Mouse (Mus musculus) neural tube, embryonic 11.5 days (tissue): ENCODE measurements at regions not wholly inside any gene's neighbourhood (a gene's known extent, or its start where the extent isn't known, plus 50 kb on each side); places are given as distances from the start of the nearest gene placed in this dataset.

Experiments used
- ATAC-seq: fragments of 200-750 bp; cut with Nextera tagmentation; 2 replicates; pipeline ENCODE4 v1.8.0; 2017; ENCODE audit warnings: moderate number of reproducible peaks, mild to moderate bottlenecking, moderate TSS enrichment, moderate library complexity; ENCODE audit not compliant: insufficient read depth, low FRiP score, low TSS enrichment
- DNase-seq: peaks from one replicate; pipeline ENCODE4 v3.0.0-alpha.2; 2015; ENCODE audit warnings: low spot score
- H3K27ac ChIP-seq: fragments of 300-500 bp; sonication (generic); 2 replicates; pipeline ENCODE4 v1.5.1; 2014; ENCODE audit warnings: low read depth, mild to moderate bottlenecking, low read length
- H3K27me3 ChIP-seq: fragments of 300-500 bp; sonication (generic); 2 replicates; pipeline ENCODE4 v1.6.1; 2014; ENCODE audit warnings: mild to moderate bottlenecking, low read length, mixed read lengths; ENCODE audit not compliant: control insufficient read depth, insufficient read depth
- H3K36me3 ChIP-seq: fragments of 300-500 bp; sonication (generic); 2 replicates; pipeline ENCODE4 v1.6.1; 2014; ENCODE audit warnings: mild to moderate bottlenecking, low read length, moderate library complexity, mixed read lengths; ENCODE audit not compliant: control insufficient read depth, insufficient read depth
- H3K4me1 ChIP-seq: fragments of 300-500 bp; sonication (generic); 2 replicates; pipeline ENCODE4 v1.6.1; 2014; ENCODE audit warnings: low read length, mixed read lengths; ENCODE audit not compliant: control insufficient read depth, insufficient read depth
- H3K4me2 ChIP-seq: fragments of 300-500 bp; sonication (generic); 2 replicates; pipeline ENCODE4 v1.6.1; 2014; ENCODE audit warnings: low read depth, mild to moderate bottlenecking, moderate library complexity
- H3K4me3 ChIP-seq: fragments of 300-500 bp; sonication (generic); 2 replicates; pipeline ENCODE4 v1.5.1; 2014; ENCODE audit warnings: low read depth, low read length
- H3K9ac ChIP-seq: fragments of 300-500 bp; sonication (generic); 2 replicates; pipeline ENCODE4 v1.6.1; 2014; ENCODE audit warnings: mild to moderate bottlenecking, low read length
- H3K9me3 ChIP-seq: fragments of 300-500 bp; sonication (generic); 2 replicates; pipeline ENCODE4 v1.6.1; 2016; ENCODE audit warnings: low read length; ENCODE audit not compliant: control insufficient read depth
- WGBS: fragments of 180-500 bp; shearing (Covaris S2); extraction: QIAGEN DNeasy Blood & Tissue Kit; methylation state at CpG from one replicate; pipeline ENCODE4 v1.1.7; 2014; 5-methylcytosine and 5-hydroxymethylcytosine counted together

GRCm38 (mm10) chr13:47843011-47843410, 418.0 kb upstream of the Id4 start:
- Histone ChIP-seq H3K4me3 (no peak overlapping the region), H3K9ac (no peak overlapping the region), H3K9me3 (no peaks in the 10 kb centered on the region), H3K4me2 (no peak overlapping the region), H3K36me3 (no peaks in the 10 kb centered on the region), H3K27me3 (no peaks in the 10 kb centered on the region), H3K27ac (no peak overlapping the region), H3K4me1 (0 out of 2 replicates have a peak, but pooled peaks cover 3% of the 10 kb centered on the region)
- DNase-seq (no peak), ATAC-seq (no peak)
- 88% methylated on average over 9 of the region's 9 CpGs for WGBS

DNA sequence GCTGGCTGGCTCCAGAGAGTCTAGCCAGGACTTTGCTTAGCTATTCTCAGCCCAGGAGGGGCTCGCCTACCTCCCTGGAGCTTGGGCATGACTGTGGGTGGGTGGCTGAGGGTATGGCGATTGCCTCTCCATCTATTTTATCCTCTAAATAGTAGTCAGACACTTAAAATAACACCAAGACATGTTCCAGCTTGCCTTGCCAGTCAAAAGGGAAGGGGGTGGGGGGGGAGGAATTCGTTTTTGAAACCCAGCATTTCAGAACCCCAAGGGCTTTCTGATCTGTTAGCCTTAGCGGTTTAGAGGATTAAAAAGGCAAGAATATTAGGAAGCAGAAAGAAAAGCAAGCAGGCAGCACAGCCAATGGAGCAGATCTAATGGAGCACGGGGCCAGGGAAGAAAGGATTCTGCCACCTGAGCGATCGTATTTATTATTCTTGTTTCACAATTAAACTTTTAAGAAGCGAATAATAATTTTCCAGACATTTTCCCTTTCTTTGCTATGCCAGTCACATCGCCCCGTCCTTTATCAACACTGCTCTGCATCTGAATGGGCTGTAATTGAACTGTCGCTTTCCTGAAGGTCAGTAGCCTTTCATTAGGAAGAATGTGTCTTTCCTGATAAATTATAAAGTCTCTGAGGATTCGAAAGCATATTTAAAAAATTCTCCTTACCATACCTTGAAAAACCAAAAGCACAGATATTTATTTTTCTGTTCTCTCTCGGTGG, 417.3 kb upstream of the Id4 start:
- WGBS, result 34% methylated on average over 13 of the region's 13 CpGs
- no peaks in the 10 kb centered on the region for H3K9me3 ChIP-seq
- peaks cover 3% of the 10 kb centered on the region; the same call in 1 of the 2 replicates for H3K4me1 ChIP-seq
- ATAC-seq (no peak; the same call in 1 of the 2 replicates), DNase-seq (peak; percentile 53)
- H3K4me2 ChIP-seq, result peak overlapping the region; percentile 6; the same call in 1 of the 2 replicates
- no peak overlapping the region for H3K4me3 ChIP-seq
- H3K27ac ChIP-seq, result peak overlapping the region; percentile 61
- no peaks in the 10 kb centered on the region for H3K36me3 ChIP-seq
- H3K9ac ChIP-seq, result no peak overlapping the region
- H3K27me3 ChIP-seq, result no peaks in the 10 kb centered on the region

DNA sequence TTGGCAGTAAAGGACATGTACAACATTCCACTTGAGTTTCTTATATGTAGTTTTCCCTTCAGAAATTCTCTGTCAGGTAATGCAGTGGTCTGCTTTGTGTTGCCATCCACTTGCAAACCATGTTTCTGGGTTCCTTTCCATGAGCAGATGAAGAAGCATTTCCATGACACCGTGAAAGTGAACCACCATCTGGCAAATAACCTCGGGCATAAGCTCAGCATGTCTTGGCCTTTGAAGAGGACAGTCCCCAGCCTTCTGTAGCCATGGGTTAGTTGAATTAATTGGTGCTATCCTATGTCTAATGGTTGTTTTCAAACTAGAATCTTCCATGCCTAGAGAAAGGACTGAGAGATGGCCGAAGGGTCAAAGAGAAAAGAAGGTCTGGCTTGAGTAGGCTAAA, 414.3 kb upstream of the Id4 start:
- Histone ChIP-seq H3K9ac (no peak overlapping the region), H3K4me2 (no peak overlapping the region), H3K27ac (no peak overlapping the region), H3K4me1 (peaks cover 3% of the 10 kb centered on the region; the same call in 1 of the 2 replicates), H3K36me3 (no peaks in the 10 kb centered on the region), H3K27me3 (no peaks in the 10 kb centered on the region), H3K4me3 (no peak overlapping the region), H3K9me3 (no peaks in the 10 kb centered on the region)
- DNase-seq (no peak), ATAC-seq (no peak)
- 88% methylated on average over 3 of the region's 3 CpGs for WGBS

GRCm38 (mm10) chr13:47848371-47849188, 412.4 kb upstream of the Id4 start:
- H3K27me3 ChIP-seq, result no peaks in the 10 kb centered on the region
- H3K9ac ChIP-seq, result no peak overlapping the region
- no peak for ATAC-seq
- H3K27ac ChIP-seq, result no peak overlapping the region
- no peak overlapping the region for H3K4me2 ChIP-seq
- no peaks in the 10 kb centered on the region for H3K36me3 ChIP-seq
- no peaks in the 10 kb centered on the region; the same call in 1 of the 2 replicates for H3K4me1 ChIP-seq
- 65% methylated on average over 11 of the region's 11 CpGs for WGBS
- peak; percentile 16 for DNase-seq
- no peaks in the 10 kb centered on the region for H3K9me3 ChIP-seq
- no peak overlapping the region for H3K4me3 ChIP-seq

DNA sequence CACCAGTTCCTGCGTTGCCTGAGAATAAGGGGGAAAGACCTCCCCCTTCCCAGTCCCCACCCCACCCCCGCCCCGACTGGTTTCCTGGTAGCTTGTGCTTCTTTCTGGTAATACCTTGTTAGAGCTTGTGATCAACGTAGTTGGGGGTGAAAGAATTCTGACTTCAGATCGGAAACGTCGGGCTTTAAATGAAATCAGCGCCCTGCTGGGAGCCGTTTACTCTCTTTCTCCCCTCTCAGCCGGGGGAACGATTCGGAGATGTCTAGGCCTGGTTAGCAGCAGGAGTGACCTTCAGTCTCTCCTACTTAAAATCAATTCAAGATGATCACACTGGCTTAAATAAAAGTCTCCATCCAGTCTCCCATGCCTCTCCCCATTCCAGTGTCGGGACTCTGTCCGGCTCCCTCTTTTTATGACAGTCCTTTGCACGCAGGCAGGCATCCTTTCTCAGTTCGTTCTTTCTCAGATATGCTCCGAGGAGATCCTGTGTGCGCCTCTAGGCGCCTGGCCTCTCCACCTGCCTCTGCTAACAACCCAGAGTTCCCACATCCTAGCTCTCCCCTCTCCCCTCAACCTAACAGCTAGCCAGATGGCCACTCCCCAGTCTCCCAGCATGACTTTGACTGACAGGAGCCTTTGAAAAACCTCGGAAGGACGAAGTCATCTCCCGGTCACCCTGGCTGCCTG, 405.5 kb upstream of the Id4 start:
- DNase-seq (peak; percentile 55), ATAC-seq (no peak)
- Histone ChIP-seq H3K27ac (peak overlapping the region; percentile 15; the same call in 1 of the 2 replicates), H3K4me2 (peak overlapping the region; percentile 30), H3K4me3 (no peak overlapping the region), H3K27me3 (no peaks in the 10 kb centered on the region), H3K9me3 (no peaks in the 10 kb centered on the region), H3K36me3 (no peaks in the 10 kb centered on the region), H3K9ac (peak overlapping the region; percentile 49), H3K4me1 (0 out of 2 replicates have a peak, but pooled peaks cover 4% of the 10 kb centered on the region)
- WGBS, result under 1% methylated on average over 22 of the region's 22 CpGs

DNA sequence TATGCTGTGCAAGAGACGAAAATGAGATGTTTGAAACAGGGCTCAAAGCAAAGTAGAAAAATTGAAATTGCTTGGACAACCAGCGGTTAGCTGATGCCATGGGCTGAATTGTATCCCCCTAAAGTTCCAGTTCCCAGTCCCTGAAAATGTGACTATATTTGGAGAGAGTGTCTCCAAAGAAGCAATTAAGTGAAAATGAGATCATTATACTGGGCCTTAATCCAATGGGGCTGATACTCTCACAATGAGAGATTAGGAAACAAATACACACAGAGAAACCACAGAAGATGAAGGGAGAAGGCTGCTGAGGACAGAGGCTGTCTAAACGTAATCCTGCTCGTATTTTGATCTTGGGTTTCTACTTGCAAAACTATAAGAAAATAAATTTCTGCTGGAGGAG, 402.1 kb upstream of the Id4 start:
- whole genome bisulfite sequencing, result 87% methylated on average over 4 of the region's 4 CpGs

DNA sequence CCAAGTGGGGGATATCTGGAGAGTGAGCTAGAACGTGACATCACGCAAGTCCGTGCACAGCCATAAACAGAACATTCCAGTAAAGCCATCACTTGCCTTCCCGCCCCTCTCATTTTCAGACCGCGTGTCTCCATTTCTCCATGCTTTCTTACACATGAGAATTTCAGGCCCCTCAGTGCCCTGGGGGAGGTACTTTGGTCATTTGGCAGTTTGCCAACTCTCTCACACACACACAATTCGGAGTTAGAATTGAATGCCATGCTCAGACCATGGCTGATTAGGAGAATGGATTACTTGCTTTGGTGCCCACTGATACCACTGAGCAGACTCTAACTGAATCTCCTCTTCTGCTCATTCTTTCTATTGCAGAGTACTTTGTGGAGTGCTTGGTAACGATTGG, 400.7 kb upstream of the Id4 start:
- Histone ChIP-seq H3K4me2 (no peak overlapping the region), H3K4me1 (0 out of 2 replicates have a peak, but pooled peaks cover 4% of the 10 kb centered on the region), H3K9ac (no peak overlapping the region), H3K36me3 (no peaks in the 10 kb centered on the region), H3K27ac (no peak overlapping the region), H3K4me3 (no peak overlapping the region), H3K27me3 (no peaks in the 10 kb centered on the region), H3K9me3 (no peaks in the 10 kb centered on the region)
- 76% methylated on average over 8 of the region's 8 CpGs for WGBS
- ATAC-seq (no peak), DNase-seq (peak; percentile 43)

More for the DNA sequence above, 402.1 kb upstream of the Id4 start:
- Histone ChIP-seq H3K4me2 (no peak overlapping the region), H3K9me3 (no peaks in the 10 kb centered on the region), H3K4me1 (0 out of 2 replicates have a peak, but pooled peaks cover 4% of the 10 kb centered on the region), H3K9ac (no peak overlapping the region), H3K27ac (no peak overlapping the region), H3K4me3 (no peak overlapping the region), H3K27me3 (no peaks in the 10 kb centered on the region), H3K36me3 (no peaks in the 10 kb centered on the region)
- ATAC-seq (no peak), DNase-seq (no peak)

DNA sequence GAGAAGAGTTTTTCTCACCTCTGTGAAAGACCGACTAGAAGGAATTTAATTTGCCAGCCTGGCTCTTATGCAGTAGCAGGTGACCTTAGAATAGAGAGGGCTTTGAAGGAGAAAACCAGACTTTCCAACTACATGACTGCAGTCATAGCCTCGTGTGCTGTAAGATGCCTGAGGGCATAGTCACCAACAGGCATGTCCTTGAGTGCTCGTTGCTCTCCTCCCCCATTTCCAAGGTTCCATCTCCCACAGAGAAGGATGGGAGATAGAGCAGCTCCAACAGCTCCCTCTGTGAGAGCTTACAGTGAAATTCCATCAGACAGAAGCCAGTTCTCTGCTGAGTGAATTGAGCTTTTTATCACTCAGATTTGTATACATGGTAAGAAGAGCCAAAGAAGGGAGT, 398.1 kb upstream of the Id4 start:
- Histone ChIP-seq H3K9me3 (no peaks in the 10 kb centered on the region), H3K4me2 (no peak overlapping the region), H3K4me3 (no peak overlapping the region), H3K4me1 (no peaks in the 10 kb centered on the region), H3K27me3 (no peaks in the 10 kb centered on the region), H3K9ac (no peak overlapping the region), H3K27ac (no peak overlapping the region), H3K36me3 (no peaks in the 10 kb centered on the region)
- no peak for DNase-seq
- no peak for ATAC-seq
- WGBS, result 62% methylated on average over 3 of the region's 3 CpGs
